Mouse (Mus musculus) midbrain, embryonic 13.5 days (tissue): ENCODE measurements around the gene Enah. TPM values are rescaled to one million over a fixed set of nuclear protein-coding genes. Genes with fewer than 3 reads are reported as not detected.

Experiments
- ATAC-seq: fragments of 200-750 bp; cut with Nextera tagmentation; 2 replicates; pipeline ENCODE4 v1.8.0; 2017; ENCODE audit warnings: mild to moderate bottlenecking, moderate TSS enrichment, moderate library complexity
- H3K27ac ChIP-seq: fragments of 300-500 bp; sonication (generic); 2 replicates; pipeline ENCODE4 v1.5.1; 2015; ENCODE audit warnings: inconsistent platforms, mild to moderate bottlenecking, moderate library complexity
- H3K27me3 ChIP-seq: fragments of 300-500 bp; sonication (generic); 2 replicates; pipeline ENCODE4 v1.6.1; 2015; ENCODE audit warnings: mild to moderate bottlenecking, inconsistent platforms
- H3K36me3 ChIP-seq: fragments of 300-500 bp; sonication (generic); 2 replicates; pipeline ENCODE4 v1.6.1; 2015; ENCODE audit warnings: mild to moderate bottlenecking, inconsistent platforms
- H3K4me1 ChIP-seq: fragments of 300-500 bp; sonication (generic); replicated peaks from 2 replicates; pipeline ENCODE4 v1.6.1; 2015; ENCODE audit warnings: inconsistent platforms
- H3K4me2 ChIP-seq: fragments of 300-500 bp; sonication (generic); replicated peaks from 2 replicates; pipeline ENCODE4 v1.6.1; 2015; ENCODE audit warnings: moderate library complexity, mild to moderate bottlenecking, inconsistent platforms
- H3K4me3 ChIP-seq: fragments of 300-500 bp; sonication (generic); replicated peaks from 2 replicates; pipeline ENCODE4 v1.5.1; 2015; ENCODE audit warnings: mild to moderate bottlenecking, inconsistent platforms
- H3K9ac ChIP-seq: fragments of 300-500 bp; sonication (generic); replicated peaks from 2 replicates; pipeline ENCODE4 v1.6.1; 2015; ENCODE audit warnings: mild to moderate bottlenecking, inconsistent platforms
- H3K9me3 ChIP-seq: fragments of 300-500 bp; sonication (generic); 2 replicates; pipeline ENCODE4 v1.6.1; 2016; ENCODE audit warnings: mild to moderate bottlenecking, inconsistent platforms
- WGBS: fragments of 180-500 bp; shearing (Covaris S2); methylation state at CpG from one replicate; pipeline ENCODE4 v1.1.7; 2015; 5-methylcytosine and 5-hydroxymethylcytosine counted together
- polyA plus RNA-seq: library from polyadenylated mRNA; unstranded; fragments of >200 nt; fragmentation: Nextera tagmentation; extraction: Ambion mirVana; gene quantifications from 2 replicates; pipeline ENCODE4 v1.2.1, GENCODE M21; 2015

Gene Enah
- polyA plus RNA-seq, 1 experiment from 2014 or later: 37.9 TPM

- no peaks in the 10 kb centered on the region for H3K36me3 ChIP-seq
- H3K4me2 ChIP-seq: 0 out of 2 replicates have a peak overlapping the region, but pooled peaks have one; percentile 70
- H3K4me3 ChIP-seq: no peak overlapping the region
- H3K9ac ChIP-seq: no peak overlapping the region
- peaks cover 22% of the 10 kb centered on the region for H3K4me1 ChIP-seq
- no peaks in the 10 kb centered on the region for H3K9me3 ChIP-seq
- 85% methylated on average over 6 of the region's 6 CpGs for WGBS
- H3K27me3 ChIP-seq: no peaks in the 10 kb centered on the region
- H3K27ac ChIP-seq: no peak overlapping the region
- no peak for ATAC-seq
These were observed 2.0 kb upstream of the Enah start for GRCm38 (mm10) chr1:182021691-182022299.

GRCm38 (mm10) chr1:182020831-182021460 lies 1.2 kb upstream of the Enah start:
- peaks cover 29% of the 10 kb centered on the region for H3K4me1 ChIP-seq
- peak overlapping the region; percentile 98 for H3K9ac ChIP-seq
- no peaks in the 10 kb centered on the region for H3K27me3 ChIP-seq
- peak overlapping the region; percentile 93 for H3K4me3 ChIP-seq
- peak overlapping the region; percentile 99 for H3K27ac ChIP-seq
- peak; percentile 14; the same call in 1 of the 2 replicates for ATAC-seq
- no peaks in the 10 kb centered on the region for H3K9me3 ChIP-seq
- 16% methylated on average over 11 of the region's 11 CpGs for WGBS
- H3K4me2 ChIP-seq: peak overlapping the region; percentile 70
- H3K36me3 ChIP-seq: no peaks in the 10 kb centered on the region

- Histone ChIP-seq H3K4me3 (peak overlapping the region; percentile 93), H3K36me3 (no peaks in the 10 kb centered on the region), H3K4me2 (peak overlapping the region; percentile 70), H3K9me3 (no peaks in the 10 kb centered on the region), H3K27me3 (no peaks in the 10 kb centered on the region), H3K27ac (peak overlapping the region; percentile 99), H3K9ac (peak overlapping the region; percentile 98), H3K4me1 (peaks cover 38% of the 10 kb centered on the region)
- peak; percentile 76 for ATAC-seq
- under 1% methylated on average over 87 of the region's 104 CpGs for WGBS
These were observed 394 bp downstream of the Enah start for GRCm38 (mm10) chr1:182019266-182019925.

- H3K9me3 ChIP-seq: no peaks in the 10 kb centered on the region
- peaks cover 44% of the 10 kb centered on the region for H3K4me1 ChIP-seq
These were observed 1.2 kb downstream of the Enah start for GRCm38 (mm10) chr1:182018397-182019265.

GRCm38 (mm10) chr1:182005831-182006230 lies 14.0 kb downstream of the Enah start:
- ATAC-seq: no peak

More at GRCm38 (mm10) chr1:182018397-182019265, 1.2 kb downstream of the Enah start:
- peak; percentile 25 for ATAC-seq
- Histone ChIP-seq H3K4me2 (peak overlapping the region; percentile 70), H3K27ac (peak overlapping the region; percentile 99), H3K9ac (peak overlapping the region; percentile 98), H3K27me3 (no peaks in the 10 kb centered on the region), H3K4me3 (peak overlapping the region; percentile 93), H3K36me3 (no peaks in the 10 kb centered on the region)
- WGBS: under 1% methylated on average over 29 of the region's 29 CpGs

GRCm38 (mm10) chr1:181998673-181999072 lies 21.1 kb downstream of the Enah start:
- no peaks in the 10 kb centered on the region for H3K36me3 ChIP-seq
- 44% methylated on average over 4 of the region's 4 CpGs for WGBS
- H3K27ac ChIP-seq: no peak overlapping the region
- H3K4me3 ChIP-seq: no peak overlapping the region
- no peak overlapping the region for H3K9ac ChIP-seq
- no peak for ATAC-seq
- H3K4me2 ChIP-seq: no peak overlapping the region
- peaks cover 40% of the 10 kb centered on the region for H3K4me1 ChIP-seq
- H3K9me3 ChIP-seq: no peaks in the 10 kb centered on the region
- no peaks in the 10 kb centered on the region for H3K27me3 ChIP-seq

More at GRCm38 (mm10) chr1:182005831-182006230, 14.0 kb downstream of the Enah start:
- H3K4me3 ChIP-seq: no peak overlapping the region
- H3K4me1 ChIP-seq: peaks cover 7% of the 10 kb centered on the region; the same call in 1 of the 2 replicates
- WGBS: 79% methylated on average over 1 of the region's 1 CpGs
- H3K9ac ChIP-seq: no peak overlapping the region
- no peaks in the 10 kb centered on the region for H3K27me3 ChIP-seq
- H3K4me2 ChIP-seq: no peak overlapping the region
- H3K36me3 ChIP-seq: peaks cover 15% of the 10 kb centered on the region
- H3K9me3 ChIP-seq: no peaks in the 10 kb centered on the region
- no peak overlapping the region for H3K27ac ChIP-seq

- Histone ChIP-seq H3K9ac (no peak overlapping the region), H3K4me2 (no peak overlapping the region), H3K4me1 (peaks cover 49% of the 10 kb centered on the region), H3K9me3 (no peaks in the 10 kb centered on the region), H3K27ac (no peak overlapping the region), H3K36me3 (no peaks in the 10 kb centered on the region), H3K27me3 (no peaks in the 10 kb centered on the region), H3K4me3 (no peak overlapping the region)
- WGBS: 85% methylated on average over 3 of the region's 3 CpGs
- ATAC-seq: no peak
These were observed 22.0 kb downstream of the Enah start for GRCm38 (mm10) chr1:181997791-181998190.

GRCm38 (mm10) chr1:181993597-181993996 lies 26.2 kb downstream of the Enah start:
- H3K4me2 ChIP-seq: no peak overlapping the region
- WGBS: 66% methylated on average over 5 of the region's 5 CpGs
- no peaks in the 10 kb centered on the region for H3K27me3 ChIP-seq
- no peak overlapping the region for H3K27ac ChIP-seq
- no peaks in the 10 kb centered on the region for H3K36me3 ChIP-seq
- ATAC-seq: no peak
- H3K4me3 ChIP-seq: no peak overlapping the region
- no peaks in the 10 kb centered on the region for H3K9me3 ChIP-seq
- H3K9ac ChIP-seq: no peak overlapping the region
- H3K4me1 ChIP-seq: peaks cover 39% of the 10 kb centered on the region

GRCm38 (mm10) chr1:181988367-181988766 lies 31.4 kb downstream of the Enah start:
- 0 out of 2 replicates have a peak, but pooled peaks cover 8% of the 10 kb centered on the region for H3K36me3 ChIP-seq
- H3K9me3 ChIP-seq: no peaks in the 10 kb centered on the region

GRCm38 (mm10) chr1:181987226-181987625 lies 32.6 kb downstream of the Enah start:
- 37% methylated on average over 2 of the region's 2 CpGs for WGBS
- Histone ChIP-seq H3K9me3 (no peaks in the 10 kb centered on the region), H3K36me3 (0 out of 2 replicates have a peak, but pooled peaks cover 11% of the 10 kb centered on the region), H3K9ac (no peak overlapping the region), H3K4me2 (no peak overlapping the region), H3K27me3 (no peaks in the 10 kb centered on the region), H3K27ac (peak overlapping the region; percentile 45; the same call in 1 of the 2 replicates), H3K4me3 (no peak overlapping the region), H3K4me1 (peaks cover 15% of the 10 kb centered on the region)
- no peak for ATAC-seq

More at GRCm38 (mm10) chr1:181988367-181988766, 31.4 kb downstream of the Enah start:
- Histone ChIP-seq H3K4me1 (peaks cover 21% of the 10 kb centered on the region), H3K4me2 (no peak overlapping the region), H3K27ac (no peak overlapping the region), H3K27me3 (no peaks in the 10 kb centered on the region), H3K4me3 (no peak overlapping the region), H3K9ac (no peak overlapping the region)
- WGBS: 88% methylated on average over 2 of the region's 2 CpGs
- no peak for ATAC-seq

- H3K4me3 ChIP-seq: no peak overlapping the region
- no peak overlapping the region for H3K27ac ChIP-seq
- H3K36me3 ChIP-seq: 0 out of 2 replicates have a peak, but pooled peaks cover 11% of the 10 kb centered on the region
- H3K9me3 ChIP-seq: no peaks in the 10 kb centered on the region
- H3K4me1 ChIP-seq: peaks cover 15% of the 10 kb centered on the region
- H3K27me3 ChIP-seq: no peaks in the 10 kb centered on the region
- no peak overlapping the region for H3K4me2 ChIP-seq
- 73% methylated on average over 1 of the region's 1 CpGs for WGBS
- no peak overlapping the region for H3K9ac ChIP-seq
- ATAC-seq: no peak
These were observed 33.9 kb downstream of the Enah start for GRCm38 (mm10) chr1:181985880-181986279.
